Mouse (Mus musculus) right cerebral cortex, postnatal 36 days (tissue): ENCODE data around the gene Lrg1.

Source experiments
- DNase-seq, 2 experiments: peaks; one replicate each; pipeline ENCODE4 v3.0.0; 2022; ENCODE audit warnings: low spot score in 2 of 2, mixed read lengths in 1 of 2

The Lrg1 gene

GRCm38 (mm10) chr17:56074097-56074826 is 47.5 kb downstream of the Lrg1 start:
- DNase-seq: peak; percentile 62 to 66

GRCm38 (mm10) chr17:56072243-56072642 is 49.6 kb downstream of the Lrg1 start:
- no peak for DNase-seq

- DNase-seq: no peak
These were observed 50.7 kb downstream of the Lrg1 start for GRCm38 (mm10) chr17:56071126-56071525.
